14 mouse cellular contexts compared by ENCODE assay signal in the genomic region with DNA sequence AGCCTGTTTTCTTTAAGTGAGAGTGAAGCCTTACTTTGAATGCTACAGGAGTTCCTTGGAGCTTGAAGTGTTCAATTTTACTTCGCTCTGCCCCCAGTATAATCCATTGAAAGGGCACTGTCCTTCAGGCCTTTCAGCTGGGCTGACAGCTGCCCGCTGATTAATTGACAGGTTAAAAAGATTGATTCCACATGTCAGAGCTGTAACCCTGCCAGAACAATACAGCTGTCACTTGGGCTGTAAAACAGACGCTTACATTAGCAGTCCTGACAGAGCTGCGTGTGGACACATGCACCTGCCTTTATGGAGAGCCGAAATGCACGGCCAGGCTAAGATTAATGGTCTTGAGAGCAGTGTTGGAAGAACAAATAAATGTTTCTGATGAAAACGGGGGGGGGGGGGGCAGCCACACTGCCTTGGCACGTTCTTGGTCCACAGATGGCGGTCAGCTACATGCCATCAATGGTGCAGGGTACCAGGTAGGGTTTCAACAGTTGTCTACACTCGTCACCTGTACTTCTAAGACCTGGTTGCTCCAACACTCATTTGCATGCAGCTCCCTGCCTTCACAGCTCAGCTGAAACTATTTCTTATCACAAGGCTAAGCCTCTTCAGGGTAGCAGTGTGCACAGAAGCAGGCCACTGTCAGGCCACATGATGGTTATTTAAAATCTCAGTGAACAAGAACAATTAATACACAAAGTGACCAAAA.
DNase-seq lines count a peak whose midpoint lies in the region; ATAC-seq lines count a peak whose summit lies in the region.
"Had no signal": no experiment of that assay in that cellular context is flagged by ENCODE, and none has a peak within 500 bp of the region (broad histone marks: within the 10 kb centered on the region; RNA-seq: fewer than 3 reads in every experiment).

No protein-coding gene starts in this region.

- peak; percentile 34 for DNase-seq in heart, adult 11 months
- no peak for DNase-seq in heart, adult 9 months (ENCODE audit: low spot score in 2 of 2)
- peak; percentile 53 for DNase-seq in limb, embryonic 10.5 days (ENCODE audit: low spot score)
- DNase-seq in kidney, postnatal 25 days: no peak
- no peak for DNase-seq in urinary bladder, adult 18-20 months (ENCODE audit: low spot score in 2 of 2)
- DNase-seq: kidney, postnatal 14 days; left cerebral cortex, postnatal 4 days; thymus, adult 2 months had no signal

- no peak overlapping the region for H3K9ac ChIP-seq in forebrain, embryonic 15.5 days (replicated peaks)
- no peak overlapping the region for H3K9ac ChIP-seq in neural tube, embryonic 14.5 days (replicated peaks; ENCODE audit: low read depth, low read length)
- H3K9ac ChIP-seq: embryonic facial prominence, embryonic 13.5 days had no signal

- no peaks in the 10 kb centered on the region for H3K36me3 ChIP-seq in forebrain, embryonic 15.5 days
- H3K36me3 ChIP-seq in limb, embryonic 10.5 days: no peaks in the 10 kb centered on the region
- H3K36me3 ChIP-seq in neural tube, embryonic 14.5 days (ENCODE audit: control insufficient read depth, insufficient read depth, low read length): no peaks in the 10 kb centered on the region
- H3K36me3 ChIP-seq: embryonic facial prominence, embryonic 13.5 days had no signal

- peaks cover 10% of the 10 kb centered on the region for H3K4me1 ChIP-seq in forebrain, embryonic 15.5 days
- H3K4me1 ChIP-seq in limb, embryonic 10.5 days: peaks cover 17% of the 10 kb centered on the region
- H3K4me1 ChIP-seq in neural tube, embryonic 14.5 days (ENCODE audit: control insufficient read depth, insufficient read depth, low read length): peaks cover 7% of the 10 kb centered on the region; the same call in 1 of the 2 replicates
- H3K4me1 ChIP-seq: embryonic facial prominence, embryonic 13.5 days had no signal

- H3K27ac ChIP-seq in forebrain, embryonic 15.5 days (replicated peaks): no peak overlapping the region
- no peak overlapping the region for H3K27ac ChIP-seq in limb, embryonic 10.5 days
- no peak overlapping the region for H3K27ac ChIP-seq in neural tube, embryonic 14.5 days (ENCODE audit: low read depth, low read length)
- H3K27ac ChIP-seq: embryonic facial prominence, embryonic 13.5 days had no signal

- peak; percentile 68 for ATAC-seq in forebrain, embryonic 15.5 days (replicated peaks)
- ATAC-seq in neural tube, embryonic 14.5 days (ENCODE audit: low read depth): peak; percentile 87
- ATAC-seq in megakaryocyte, adult 5-6 weeks (ENCODE audit: poor library complexity, severe bottlenecking): no peak
- ATAC-seq: activated CD4-positive, CD25-positive, alpha-beta regulatory T cell, adult 4 months; lung, postnatal 0 days had no signal

- WGBS in forebrain, embryonic 15.5 days: 15% methylated on average over 10 of the region's 10 CpGs
- WGBS in limb, embryonic 10.5 days: 28% methylated on average over 10 of the region's 10 CpGs
- WGBS in neural tube, embryonic 14.5 days: 11% methylated on average over 9 of the region's 10 CpGs

- no peaks in the 10 kb centered on the region for H3K27me3 ChIP-seq in forebrain, embryonic 15.5 days
- H3K27me3 ChIP-seq in limb, embryonic 10.5 days (ENCODE audit: low read depth, poor library complexity, severe bottlenecking): peaks cover 18% of the 10 kb centered on the region; the same call in 1 of the 2 replicates
- H3K27me3 ChIP-seq in neural tube, embryonic 14.5 days (ENCODE audit: control insufficient read depth, insufficient read depth, low read length): no peaks in the 10 kb centered on the region
- H3K27me3 ChIP-seq: embryonic facial prominence, embryonic 13.5 days had no signal

- no peak overlapping the region for H3K4me2 ChIP-seq in forebrain, embryonic 15.5 days (replicated peaks)
- H3K4me2 ChIP-seq in neural tube, embryonic 14.5 days (ENCODE audit: low read depth, low read length): no peak overlapping the region
- H3K4me2 ChIP-seq: embryonic facial prominence, embryonic 13.5 days had no signal

- H3K4me3 ChIP-seq in forebrain, embryonic 15.5 days: no peak overlapping the region
- H3K4me3 ChIP-seq in limb, embryonic 10.5 days: no peak overlapping the region
- no peak overlapping the region for H3K4me3 ChIP-seq in neural tube, embryonic 14.5 days (ENCODE audit: low read depth, low read length)
- H3K4me3 ChIP-seq: embryonic facial prominence, embryonic 13.5 days had no signal

- no peaks in the 10 kb centered on the region for H3K9me3 ChIP-seq in forebrain, embryonic 15.5 days
- H3K9me3 ChIP-seq in limb, embryonic 10.5 days (replicated peaks): no peaks in the 10 kb centered on the region
- no peaks in the 10 kb centered on the region for H3K9me3 ChIP-seq in neural tube, embryonic 14.5 days (ENCODE audit: control insufficient read depth, low read length)
- H3K9me3 ChIP-seq: embryonic facial prominence, embryonic 13.5 days had no signal

Comparison
In these comparisons a context has a peak if more than half of its experiments do, and no peak if none do; other contexts are left out.
1. DNase-seq: peak in heart, adult 11 months (single experiment) and limb, embryonic 10.5 days (single experiment); none in heart, adult 9 months (0 of 2), kidney, postnatal 25 days (0 of 2) and urinary bladder, adult 18-20 months (0 of 2).